ENCODE assay signal across 24 mouse cellular contexts in the genomic region with DNA sequence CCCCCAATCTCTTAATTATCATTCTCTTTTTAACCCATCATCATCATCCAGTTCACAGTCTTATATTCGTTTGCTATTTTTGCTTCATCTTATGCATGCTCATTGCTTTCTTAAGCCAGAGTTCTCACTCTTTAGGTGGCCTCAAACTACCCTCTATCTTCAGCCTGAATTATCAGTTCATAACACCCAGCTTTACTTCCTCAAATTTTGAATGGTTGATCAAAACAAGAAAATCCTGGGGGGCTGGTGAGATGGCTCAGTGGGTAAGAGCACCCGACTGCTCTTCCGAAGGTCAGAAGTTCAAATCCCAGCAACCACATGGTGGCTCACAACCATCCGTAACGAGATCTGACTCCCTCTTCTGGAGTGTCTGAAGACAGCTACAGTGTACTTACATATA. TPM values are rescaled to one million over a fixed set of nuclear protein-coding genes. Genes with fewer than 3 reads are reported as not detected.
"Had no signal": no experiment of that assay in that cellular context is flagged by ENCODE, and none has a peak within 500 bp of the region (broad histone marks: within the 10 kb centered on the region; RNA-seq: fewer than 3 reads in every experiment).

No protein-coding gene starts in this region.

RNA-seq across cellular contexts. Expression of a gene that starts 38.4 kb away (rescaled TPM):
- total RNA-seq: common myeloid progenitor, adult 5-6 weeks; forebrain, postnatal 0 days; gastrocnemius, postnatal 10 days; gastrocnemius, postnatal 4 days; granulocyte monocyte progenitor cell, adult 5-6 weeks had no signal
- polyA plus RNA-seq: cortical plate, adult 2 months; embryonic facial prominence, embryonic 10.5 days; embryonic facial prominence, embryonic 11.5 days; embryonic facial prominence, embryonic 12.5 days; embryonic facial prominence, embryonic 13.5 days; embryonic facial prominence, embryonic 14.5 days; embryonic facial prominence, embryonic 15.5 days; erythroblast, embryonic 14.5 days; forebrain, embryonic 10.5 days; forebrain, embryonic 11.5 days; forebrain, embryonic 12.5 days; forebrain, embryonic 13.5 days; forebrain, embryonic 14.5 days; forebrain, embryonic 15.5 days; forebrain, embryonic 16.5 days; forebrain, postnatal 0 days; frontal cortex, adult 2 months; gonadal fat pad, adult 2 months; heart, adult 2 months; heart, embryonic 10.5 days had no signal
